Mouse (Mus musculus) heart, postnatal 0 days (tissue): ENCODE measurements around the gene Rragd. TPM values are rescaled to one million over a fixed set of nuclear protein-coding genes. Genes with fewer than 3 reads are reported as not detected.
"Not testable (repeated sequence)": the region's sequence is repeated elsewhere in the genome, so short reads cannot be mapped to it uniquely, and the experiment has no call there.

Experiments
- ATAC-seq: fragments of 200-750 bp; cut with Nextera tagmentation; 2 replicates; pipeline ENCODE4 v1.8.0; 2017; ENCODE audit warnings: low read depth, moderate number of reproducible peaks, moderate library complexity; ENCODE audit not compliant: insufficient read depth
- DNase-seq: peaks from one replicate; pipeline ENCODE4 v3.0.0-alpha.2; 2016; ENCODE audit warnings: low spot score
- H3K27ac ChIP-seq: fragments of 300-500 bp; sonication (generic); 2 replicates; pipeline ENCODE4 v1.5.1; 2014; ENCODE audit warnings: low read depth, mild to moderate bottlenecking
- H3K27me3 ChIP-seq: fragments of 300-500 bp; sonication (generic); 2 replicates; pipeline ENCODE4 v1.6.1; 2014; ENCODE audit warnings: low read length, mixed read lengths; ENCODE audit not compliant: control insufficient read depth, insufficient read depth
- H3K36me3 ChIP-seq: fragments of 300-500 bp; sonication (generic); replicated peaks from 2 replicates; pipeline ENCODE4 v1.6.1; 2014; ENCODE audit warnings: low read length, mixed read lengths; ENCODE audit not compliant: control insufficient read depth, insufficient read depth
- H3K4me1 ChIP-seq: fragments of 300-500 bp; sonication (generic); 2 replicates; pipeline ENCODE4 v1.6.1; 2014; ENCODE audit warnings: antibody characterized with exemption; ENCODE audit not compliant: control insufficient read depth, insufficient read depth
- H3K4me2 ChIP-seq: fragments of 300-500 bp; sonication (generic); 2 replicates; pipeline ENCODE4 v1.6.1; 2014; ENCODE audit warnings: low read depth, mild to moderate bottlenecking, low read length, moderate library complexity
- H3K4me3 ChIP-seq: fragments of 300-500 bp; sonication (generic); 2 replicates; pipeline ENCODE4 v1.5.1; 2014; ENCODE audit warnings: low read depth, low read length
- H3K9ac ChIP-seq: fragments of 300-500 bp; sonication (generic); replicated peaks from 2 replicates; pipeline ENCODE4 v1.6.1; 2014; ENCODE audit warnings: low read depth, low read length, mixed read lengths
- H3K9me3 ChIP-seq: fragments of 300-500 bp; sonication (generic); replicated peaks from 2 replicates; pipeline ENCODE4 v1.6.1; 2016; ENCODE audit warnings: low read length; ENCODE audit not compliant: control insufficient read depth
- CTCF ChIP-seq: IDR thresholded peaks from 2 replicates; pipeline ENCODE4 v1.5.1; 2016; ENCODE audit warnings: antibody characterized with exemption, control low read depth, low read depth
- EP300 ChIP-seq: IDR thresholded peaks from 2 replicates; pipeline ENCODE4 v1.6.1; 2016; ENCODE audit warnings: antibody characterized with exemption, low read depth
- WGBS: fragments of 180-500 bp; shearing (Covaris S2); extraction: QIAGEN DNeasy Blood & Tissue Kit; methylation state at CpG from one replicate; pipeline ENCODE4 v1.1.7; 2014; 5-methylcytosine and 5-hydroxymethylcytosine counted together
- polyA plus RNA-seq: library from polyadenylated mRNA; unstranded; fragments of >200 nt; fragmentation: Nextera tagmentation; extraction: Ambion mirVana; gene quantifications from 2 replicates; pipeline ENCODE4 v1.2.1, GENCODE M21; 2015
- total RNA-seq: library from RNA; depleted of rRNA; stranded (reverse); fragments of >200 nt; gene quantifications from 2 replicates; pipeline ENCODE4 v1.2.3, GENCODE M21; 2014; ENCODE audit warnings: low replicate concordance

Gene Rragd
- total and polyA plus RNA-seq, 2 experiments from 2014 or later: 35.4 to 61.3 TPM

- Histone ChIP-seq H3K9me3 (no peaks in the 10 kb centered on the region), H3K4me2 (no peak overlapping the region), H3K27ac (no peak overlapping the region), H3K36me3 (no peaks in the 10 kb centered on the region), H3K9ac (no peak overlapping the region), H3K4me1 (peaks cover 14% of the 10 kb centered on the region), H3K27me3 (no peaks in the 10 kb centered on the region), H3K4me3 (no peak overlapping the region)
- ATAC-seq: no peak
- WGBS: 82% methylated on average over 2 of the region's 2 CpGs
- TF ChIP-seq EP300 (no peak), CTCF (no peak)
- no peak for DNase-seq
These were observed 6.5 kb downstream of the Rragd start for GRCm38 (mm10) chr4:32989346-32989745.

- H3K36me3 ChIP-seq: no peaks in the 10 kb centered on the region
- H3K27ac ChIP-seq: no peak overlapping the region
- no peak overlapping the region for H3K9ac ChIP-seq
- H3K4me3 ChIP-seq: no peak overlapping the region
- H3K4me1 ChIP-seq: no peaks in the 10 kb centered on the region
- DNase-seq: no peak
- no peak for ATAC-seq
- H3K4me2 ChIP-seq: no peak overlapping the region
- H3K27me3 ChIP-seq: no peaks in the 10 kb centered on the region
- WGBS: 83% methylated on average over 3 of the region's 3 CpGs
- H3K9me3 ChIP-seq: no peaks in the 10 kb centered on the region
- TF ChIP-seq CTCF: no peak
These were observed 11.3 kb downstream of the Rragd start for GRCm38 (mm10) chr4:32994168-32994567.

DNA sequence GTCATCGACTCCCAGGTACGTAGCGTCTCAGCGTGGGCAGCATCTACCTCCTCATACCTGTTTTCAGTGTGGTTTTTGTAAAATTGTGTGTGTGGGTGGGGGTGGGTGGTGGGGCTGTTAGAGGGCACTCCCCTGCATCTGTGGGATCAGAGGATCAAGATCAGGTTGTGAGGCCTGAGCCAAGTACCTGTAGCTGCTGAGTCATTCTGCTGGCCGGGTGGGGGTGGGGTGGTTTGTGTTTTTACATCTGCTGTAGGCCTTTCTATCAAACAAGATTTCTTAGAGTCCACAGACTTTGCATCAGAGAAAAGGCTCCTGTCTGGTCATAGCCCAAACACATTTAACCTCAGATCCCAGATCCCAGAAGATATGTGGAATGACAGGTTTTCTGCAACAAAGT is 13.2 kb downstream of the Rragd start:
- Histone ChIP-seq H3K27ac (no peak overlapping the region), H3K4me2 (no peak overlapping the region), H3K4me3 (no peak overlapping the region), H3K4me1 (no peaks in the 10 kb centered on the region), H3K36me3 (no peaks in the 10 kb centered on the region), H3K9me3 (no peaks in the 10 kb centered on the region), H3K27me3 (no peaks in the 10 kb centered on the region), H3K9ac (no peak overlapping the region)
- DNase-seq (no peak), ATAC-seq (no peak)
- 85% methylated on average over 5 of the region's 5 CpGs for WGBS
- no peak for TF ChIP-seq EP300
- no peak for TF ChIP-seq CTCF

- Histone ChIP-seq H3K9me3 (no peaks in the 10 kb centered on the region), H3K9ac (no peak overlapping the region), H3K27me3 (no peaks in the 10 kb centered on the region), H3K36me3 (no peaks in the 10 kb centered on the region), H3K27ac (no peak overlapping the region), H3K4me1 (no peaks in the 10 kb centered on the region), H3K4me2 (no peak overlapping the region), H3K4me3 (no peak overlapping the region)
- no peak for TF ChIP-seq CTCF
- TF ChIP-seq EP300: no peak
- no peak for ATAC-seq
- WGBS: 85% methylated on average over 5 of the region's 5 CpGs
- DNase-seq: no peak
These were observed 14.7 kb downstream of the Rragd start for GRCm38 (mm10) chr4:32997571-32997970.

DNA sequence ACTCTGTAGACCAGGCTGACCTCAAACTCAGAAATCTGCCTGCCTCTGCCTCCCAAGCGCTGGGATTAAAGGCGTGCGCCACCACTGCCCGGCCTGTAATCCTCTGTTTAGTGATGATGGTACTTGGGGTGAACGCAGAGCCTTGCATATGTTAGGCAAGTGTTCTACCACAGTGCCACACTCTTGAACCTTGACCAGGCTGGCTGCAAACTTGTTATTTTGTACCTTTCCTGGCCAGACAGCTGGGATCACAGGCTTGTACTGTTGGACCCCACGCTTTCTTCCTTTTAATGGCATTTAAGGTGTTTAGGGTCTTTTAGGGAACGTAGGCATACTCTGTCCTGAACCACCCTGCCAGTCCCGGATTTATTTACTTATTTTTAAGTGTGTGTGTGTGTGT is 16.2 kb downstream of the Rragd start:
- TF ChIP-seq EP300: no peak
- TF ChIP-seq CTCF: no peak
- Histone ChIP-seq H3K9me3 (no peaks in the 10 kb centered on the region), H3K4me3 (no peak overlapping the region), H3K4me2 (no peak overlapping the region), H3K36me3 (no peaks in the 10 kb centered on the region; the same call in none of the 2 replicates), H3K27ac (no peak overlapping the region), H3K27me3 (no peaks in the 10 kb centered on the region), H3K4me1 (no peaks in the 10 kb centered on the region), H3K9ac (no peak overlapping the region)
- no peak for DNase-seq
- WGBS: 96% methylated on average over 8 of the region's 8 CpGs
- no peak for ATAC-seq

- TF ChIP-seq EP300: no peak
- no peak for TF ChIP-seq CTCF
- H3K4me2 ChIP-seq: no peak overlapping the region
- DNase-seq: no peak
- H3K9ac ChIP-seq: no peak overlapping the region
- no peak overlapping the region for H3K27ac ChIP-seq
- no peak for ATAC-seq
- no peak overlapping the region for H3K4me3 ChIP-seq
- H3K4me1 ChIP-seq: no peaks in the 10 kb centered on the region
- no peaks in the 10 kb centered on the region for H3K9me3 ChIP-seq
- H3K36me3 ChIP-seq: no peaks in the 10 kb centered on the region; the same call in none of the 2 replicates
- H3K27me3 ChIP-seq: no peaks in the 10 kb centered on the region
- 69% methylated on average over 3 of the region's 3 CpGs for WGBS
These were observed 19.2 kb downstream of the Rragd start for GRCm38 (mm10) chr4:33002081-33002480.

DNA sequence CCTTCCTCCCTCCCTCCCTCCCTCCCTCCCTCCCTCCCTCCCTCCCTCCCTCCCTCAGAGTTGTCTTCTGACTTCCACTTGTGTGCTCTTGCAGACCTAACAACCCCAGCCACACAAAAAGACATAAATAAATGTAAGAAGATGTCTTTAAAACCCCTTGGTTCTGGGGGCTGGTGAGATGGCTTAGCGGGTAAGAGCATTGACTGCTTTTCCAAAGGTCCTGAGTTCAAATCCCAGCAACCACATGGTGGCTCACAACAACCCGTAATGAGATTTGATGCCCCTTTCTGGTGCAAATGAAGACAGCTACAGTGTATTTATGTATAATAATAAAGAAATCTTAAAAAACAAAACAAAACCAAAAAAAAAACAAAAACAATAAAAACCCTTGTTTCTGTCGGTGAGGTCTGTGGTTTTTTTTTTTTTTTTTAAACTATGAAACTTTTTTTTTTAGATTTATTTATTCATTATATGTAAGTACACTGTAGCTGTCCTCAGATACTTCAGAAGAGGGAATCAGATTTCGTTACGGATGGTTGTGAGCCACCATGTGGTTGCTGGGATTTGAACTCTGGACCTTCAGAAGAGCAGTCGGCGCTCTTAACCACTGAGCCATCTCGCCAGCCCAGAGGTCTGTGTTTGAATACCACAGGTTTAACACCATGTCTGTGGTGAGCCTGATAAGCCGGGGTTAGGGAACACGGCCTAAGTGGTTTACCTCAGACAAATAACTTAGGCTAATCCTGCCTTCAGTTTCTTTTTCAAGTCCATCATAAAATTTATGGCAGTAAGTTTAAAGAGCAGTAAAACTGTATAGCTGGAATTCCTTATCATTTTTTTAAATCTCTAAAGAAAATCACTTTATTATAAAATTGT is 23.0 kb downstream of the Rragd start:
- H3K27me3 ChIP-seq, DNase-seq, H3K27ac ChIP-seq, ATAC-seq, H3K36me3 ChIP-seq, H3K9ac ChIP-seq, H3K4me3 ChIP-seq, H3K4me1 ChIP-seq, H3K9me3 ChIP-seq, H3K4me2 ChIP-seq: not testable (repeated sequence)
- 91% methylated on average over 10 of the region's 10 CpGs for WGBS
